Mouse (Mus musculus): ENCODE results near the gene Ccdc42.

Ccdc42 gene

GRCm38 (mm10) chr11:68583906-68584480, 2.8 kb upstream of the Ccdc42 start:
- DNase-seq (ENCODE audit: extremely low read depth, low read depth, low spot score) = no peak

GRCm38 (mm10) chr11:68585890-68586289, 931 bp upstream of the Ccdc42 start:
- no peak for DNase-seq (ENCODE audit: extremely low read depth, low read depth, low spot score)

- no peak for DNase-seq (ENCODE audit: extremely low read depth, low read depth, low spot score)
These were observed 2.4 kb downstream of the Ccdc42 start for GRCm38 (mm10) chr11:68589055-68589809.

GRCm38 (mm10) chr11:68591708-68592107, 4.9 kb downstream of the Ccdc42 start:
- DNase-seq (ENCODE audit: extremely low read depth, low read depth, low spot score) = no peak

DNA sequence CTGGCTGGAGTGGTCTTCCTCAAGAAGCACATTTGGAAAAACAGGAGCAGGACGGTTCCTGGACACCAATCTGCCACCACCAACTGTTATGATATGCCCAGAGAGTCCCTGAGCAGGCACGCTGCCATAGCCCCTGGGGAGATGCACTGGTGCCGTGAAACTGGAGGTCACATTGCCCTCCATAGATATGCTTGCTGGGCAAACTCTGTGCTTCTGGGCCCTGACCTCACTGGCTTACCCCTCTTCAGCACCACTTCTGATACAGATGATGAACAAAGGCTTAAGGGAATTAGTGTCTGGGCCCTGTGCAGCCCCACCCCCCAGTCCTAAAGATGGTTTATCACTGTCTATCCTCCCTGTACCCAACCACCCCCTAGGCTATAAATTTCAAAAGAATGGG, 6.4 kb downstream of the Ccdc42 start:
- no peak for DNase-seq (ENCODE audit: extremely low read depth, low read depth, low spot score)

DNA sequence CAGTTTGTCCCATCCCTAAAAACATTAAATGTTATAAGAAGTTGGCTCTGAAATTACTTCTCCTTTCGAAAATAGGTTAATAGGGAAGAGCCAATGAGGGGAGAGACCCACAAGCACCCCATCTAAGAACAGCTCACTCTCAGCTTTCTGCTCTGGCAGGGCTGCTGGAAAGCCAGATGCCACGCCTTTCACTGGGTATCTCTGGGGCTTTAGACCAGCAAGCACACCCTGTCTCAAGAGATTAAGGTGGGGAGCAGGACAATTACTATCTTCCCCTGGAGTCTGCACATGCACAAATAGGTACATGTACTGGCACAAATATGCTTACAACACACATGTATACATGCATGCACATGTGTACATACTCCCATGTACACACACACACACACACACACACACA, 11.1 kb downstream of the Ccdc42 start:
- DNase-seq (ENCODE audit: extremely low read depth, low read depth, low spot score) = no peak

GRCm38 (mm10) chr11:68600551-68601021, 13.8 kb downstream of the Ccdc42 start:
- no peak for DNase-seq (ENCODE audit: extremely low read depth, low read depth, low spot score)

- no peak for DNase-seq (ENCODE audit: extremely low read depth, low read depth, low spot score)
These were observed 14.7 kb downstream of the Ccdc42 start for GRCm38 (mm10) chr11:68601486-68601991.

DNA sequence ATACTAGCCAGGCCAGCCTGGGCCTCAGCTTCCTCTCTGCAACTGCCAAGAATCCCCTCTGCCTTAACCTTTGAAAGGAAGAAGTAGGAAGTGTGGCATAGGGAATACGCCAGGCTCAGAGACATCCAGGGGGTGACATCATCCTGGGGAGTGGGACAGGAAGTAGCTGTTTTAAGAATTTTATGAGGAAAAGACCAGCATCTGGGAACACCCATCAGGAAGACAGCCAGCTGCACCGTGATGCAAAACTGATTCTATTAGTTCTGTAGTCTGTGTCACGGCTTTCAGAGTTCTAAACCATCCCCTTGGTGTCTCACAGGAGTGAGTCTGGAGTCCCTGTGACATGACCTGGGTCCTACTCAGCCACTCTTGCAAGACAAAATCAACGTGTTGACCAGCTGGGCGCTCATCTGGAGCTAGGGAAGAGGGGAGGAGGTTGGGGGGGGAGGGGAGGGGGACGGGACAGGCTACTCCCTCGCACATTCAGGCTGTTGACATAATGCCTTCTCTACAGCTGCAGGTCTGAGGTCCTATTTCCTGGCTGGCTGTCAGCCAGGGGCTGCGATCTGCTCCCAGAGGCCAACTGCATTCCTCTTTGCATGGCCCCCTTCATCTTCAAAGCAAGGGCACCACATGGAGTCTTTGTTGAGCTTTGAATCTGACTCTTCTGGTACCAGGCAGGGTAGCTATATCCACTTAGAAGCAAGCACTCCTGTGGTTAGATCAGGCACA, 15.5 kb downstream of the Ccdc42 start:
- no peak for DNase-seq (ENCODE audit: extremely low read depth, low read depth, low spot score)

- DNase-seq (ENCODE audit: extremely low read depth, low read depth, low spot score) = no peak
These were observed 20.2 kb downstream of the Ccdc42 start for GRCm38 (mm10) chr11:68607046-68607445.

DNA sequence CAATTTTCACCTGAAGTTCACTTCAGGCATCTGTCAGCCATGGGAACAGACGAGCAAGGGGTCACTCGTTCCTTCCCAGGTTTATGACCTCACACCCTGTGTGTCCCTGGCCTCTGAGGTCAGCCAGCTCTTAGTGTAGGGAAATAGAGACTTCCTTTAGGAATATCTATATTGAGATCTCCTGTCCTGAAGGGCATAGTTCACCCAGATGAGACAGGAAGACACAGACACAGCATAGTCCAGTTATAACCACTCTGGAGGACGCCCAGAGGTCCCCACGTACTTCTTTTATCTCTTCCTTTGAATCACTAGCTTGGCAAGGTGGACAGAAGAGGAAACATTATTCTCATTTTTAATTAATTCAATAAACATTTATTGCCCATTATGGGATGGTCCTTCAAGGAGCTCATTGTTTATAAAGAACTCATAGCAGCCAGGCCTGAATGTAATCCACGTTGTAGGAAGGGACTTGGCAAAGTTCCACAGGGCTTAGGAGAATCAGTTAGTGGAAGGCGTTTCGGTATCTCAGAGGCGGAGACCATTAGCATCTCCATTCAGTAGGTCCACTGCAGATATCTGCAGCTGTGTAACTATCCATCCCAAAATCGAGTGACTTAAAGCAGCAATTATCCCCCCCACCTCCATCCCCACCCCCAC, 23.2 kb downstream of the Ccdc42 start:
- DNase-seq (ENCODE audit: extremely low read depth, low read depth, low spot score) = no peak

DNA sequence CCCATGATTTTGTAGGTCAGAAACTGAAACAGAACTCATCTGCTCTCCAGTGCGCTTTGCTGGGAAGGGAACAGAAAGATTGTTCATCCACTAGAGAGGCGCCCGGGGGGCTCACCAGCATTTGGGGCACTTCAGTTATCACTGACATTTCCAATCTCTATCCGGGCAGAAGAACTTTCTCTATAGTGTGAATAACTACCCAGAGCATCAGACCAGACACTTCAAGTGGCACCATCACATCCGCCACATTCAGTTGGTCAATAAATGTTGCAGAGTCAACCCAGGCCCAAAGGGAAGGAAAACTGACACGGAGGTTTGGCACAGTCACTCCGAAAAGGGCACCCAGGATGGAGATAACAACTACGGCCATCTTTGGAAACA, 23.7 kb downstream of the Ccdc42 start:
- no peak for DNase-seq (ENCODE audit: extremely low read depth, low read depth, low spot score)

DNA sequence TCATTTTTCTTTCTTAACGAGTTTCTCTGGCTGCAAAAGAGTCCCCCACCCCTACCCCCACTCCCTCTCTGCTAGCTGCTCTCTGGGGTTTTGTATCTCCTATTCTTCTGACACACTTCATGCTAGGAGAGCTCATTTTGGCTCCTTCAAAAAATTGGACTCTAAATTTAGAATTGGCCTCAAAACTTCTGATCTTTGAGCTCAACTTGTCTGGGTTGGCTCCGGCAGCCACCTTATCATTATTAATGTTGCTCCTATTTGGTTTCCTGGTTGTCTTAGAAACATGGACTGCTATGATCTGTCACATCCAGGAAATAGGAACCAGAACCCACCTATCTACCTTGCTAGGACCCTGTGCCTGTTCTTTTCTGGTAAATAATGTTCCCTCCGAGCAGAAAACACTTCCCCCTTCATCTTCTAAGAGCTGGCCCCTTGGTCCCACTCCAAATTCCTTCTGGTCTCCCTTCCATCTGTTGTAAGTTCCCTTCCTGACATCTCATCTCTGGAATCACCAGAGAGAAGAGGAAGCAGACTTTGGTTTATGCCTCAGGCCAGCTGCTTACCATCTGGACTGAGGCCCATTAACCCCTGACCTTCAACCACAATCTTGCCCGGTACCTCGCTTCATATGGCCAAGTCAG, 26.4 kb downstream of the Ccdc42 start:
- DNase-seq (ENCODE audit: extremely low read depth, low read depth, low spot score) = no peak

DNA sequence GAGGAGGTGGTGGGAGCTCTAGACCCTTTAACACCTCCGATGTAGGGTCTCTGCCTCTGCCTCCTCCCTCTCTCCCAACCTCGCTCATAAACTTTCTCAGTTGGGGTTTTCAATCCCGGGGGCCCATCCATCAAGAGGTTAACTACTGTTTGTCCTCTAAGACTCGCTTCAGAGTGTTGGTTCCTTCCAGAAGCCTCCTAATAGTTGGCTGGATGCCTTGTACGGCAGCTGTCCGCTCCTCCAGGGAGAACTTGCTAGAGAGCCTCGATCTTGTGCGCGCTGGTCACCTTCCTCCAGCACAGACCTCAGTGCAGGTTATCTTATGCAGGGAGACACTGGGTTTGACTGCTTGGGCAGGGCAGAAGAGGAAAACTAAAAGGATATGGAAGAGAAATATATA, 35.9 kb downstream of the Ccdc42 start:
- no peak for DNase-seq (ENCODE audit: extremely low read depth, low read depth, low spot score)

DNA sequence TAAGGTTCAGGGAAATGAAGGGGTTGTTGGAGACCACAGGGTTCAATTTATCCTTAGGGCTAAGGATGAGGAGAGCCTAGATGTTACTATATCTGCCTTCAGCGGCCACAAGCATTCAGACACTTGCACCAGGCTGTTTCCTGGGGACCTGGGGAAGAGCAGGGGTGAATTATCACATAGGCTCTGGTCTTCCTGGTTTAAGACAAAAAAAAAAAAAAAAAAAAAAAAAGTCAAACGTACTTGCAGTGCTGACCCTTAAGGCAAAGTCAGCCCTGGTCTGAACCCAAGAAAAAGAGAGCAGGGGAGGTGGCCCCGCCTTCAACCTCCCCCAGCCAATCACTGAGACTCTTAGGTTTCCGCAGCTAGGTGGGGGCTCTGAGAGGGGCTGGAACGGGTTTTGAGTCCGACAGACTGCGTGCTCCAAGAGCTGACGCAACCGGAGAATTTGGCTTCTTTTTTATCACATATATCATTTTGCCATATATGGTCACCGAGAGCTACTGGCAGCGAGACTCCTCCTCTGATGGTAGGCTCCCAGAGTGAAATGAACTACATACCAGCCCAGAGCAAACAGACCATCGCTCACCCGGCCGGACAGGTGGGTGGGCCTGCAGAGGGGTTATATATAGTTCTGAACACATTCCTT, 36.5 kb downstream of the Ccdc42 start:
- DNase-seq (ENCODE audit: extremely low read depth, low read depth, low spot score) = no peak

DNA sequence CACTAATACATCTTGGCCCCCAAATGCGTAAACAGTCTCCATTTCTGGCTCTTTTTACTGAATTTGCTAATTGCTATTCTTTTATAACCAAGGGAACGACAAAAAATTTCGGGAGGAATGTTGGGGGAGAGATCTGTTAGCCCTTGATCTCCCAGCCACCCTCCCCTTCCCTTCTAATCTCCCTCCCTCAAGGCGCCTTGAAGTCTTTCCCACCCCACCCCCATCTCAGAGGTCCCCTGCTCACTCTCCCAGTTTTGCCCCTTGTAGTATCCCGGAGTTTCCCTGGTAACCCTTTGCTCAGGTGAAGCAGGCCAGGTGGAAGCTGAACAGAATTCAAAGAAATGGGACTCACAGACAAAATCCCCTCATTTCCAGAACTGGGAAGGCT, 37.0 kb downstream of the Ccdc42 start:
- DNase-seq (ENCODE audit: extremely low read depth, low read depth, low spot score) = no peak

- DNase-seq (ENCODE audit: extremely low read depth, low read depth, low spot score) = no peak
These were observed 44.9 kb downstream of the Ccdc42 start for GRCm38 (mm10) chr11:68631611-68632316.

DNA sequence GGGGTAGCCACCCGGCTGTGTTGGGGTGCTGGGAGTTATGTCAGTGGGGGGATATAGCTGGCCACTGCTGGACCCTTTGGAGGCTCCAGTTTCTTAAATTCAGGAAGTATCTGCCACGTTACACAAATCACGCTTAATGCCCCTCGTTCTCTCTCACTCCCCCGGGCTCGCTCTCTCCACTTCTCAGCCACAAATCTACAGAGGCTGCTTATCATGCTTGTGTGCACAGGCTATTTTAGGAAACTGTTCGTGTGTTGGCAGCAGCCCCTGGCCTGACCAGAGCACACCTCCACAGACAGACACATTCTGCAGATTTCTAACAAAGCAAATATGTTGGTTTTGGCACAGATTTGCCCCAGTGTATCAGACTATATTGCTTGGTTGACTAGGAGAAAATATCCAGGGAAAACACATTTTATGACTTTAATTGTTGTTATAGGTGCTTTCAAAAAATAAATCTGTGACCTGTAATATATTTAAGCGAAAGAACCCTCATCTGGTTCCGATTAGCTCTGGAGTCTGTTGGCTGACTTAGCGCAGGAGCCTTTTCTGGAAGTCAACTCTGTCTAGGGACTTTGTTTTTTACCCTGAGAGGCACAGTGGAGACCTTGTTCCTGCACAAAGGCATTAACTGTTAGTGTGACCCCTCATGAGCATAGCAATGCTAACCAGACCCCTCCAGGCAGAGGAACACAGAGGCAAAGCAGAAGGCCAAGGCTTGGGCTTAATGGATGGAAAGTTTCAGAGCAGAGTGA, 51.2 kb downstream of the Ccdc42 start:
- no peak for DNase-seq (ENCODE audit: extremely low read depth, low read depth, low spot score)

DNA sequence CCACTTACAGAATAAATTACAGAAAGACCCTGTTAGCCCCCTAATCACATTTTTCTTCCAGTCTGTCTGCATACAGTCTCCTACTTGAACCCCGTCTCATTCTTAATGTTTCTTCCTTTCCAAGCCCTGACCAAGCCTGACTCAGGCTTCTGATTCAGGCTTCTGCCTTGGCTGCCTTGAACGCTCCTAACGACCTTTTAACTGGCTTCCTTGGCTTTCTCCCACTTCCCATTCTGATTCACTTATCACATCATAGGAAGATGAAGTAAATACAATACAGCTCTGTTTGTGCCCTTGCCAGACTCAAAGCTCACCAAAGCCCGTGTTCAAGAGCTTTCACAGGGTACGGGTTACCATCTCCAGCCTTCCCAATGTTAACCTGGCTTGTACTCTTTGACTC, 54.5 kb downstream of the Ccdc42 start:
- no peak for DNase-seq (ENCODE audit: extremely low read depth, low read depth, low spot score)
